Mouse (Mus musculus) C2C12 (cell line): ENCODE measurements around the gene Chst8.

ENCODE experiments used
- CEBPB ChIP-seq: IDR thresholded peaks from one replicate; pipeline ENCODE4 v1.6.1; 2011; ENCODE audit warnings: low read depth, mild to moderate bottlenecking, control low read depth, moderate library complexity
- CTCF ChIP-seq: IDR thresholded peaks from one replicate; pipeline ENCODE4 v1.5.1; 2011; ENCODE audit not compliant: control insufficient read depth, insufficient read depth, insufficient read length
- FOSL1 ChIP-seq: IDR thresholded peaks from one replicate; pipeline ENCODE4 v1.8.0; 2011; ENCODE audit warnings: mild to moderate bottlenecking, low read length; ENCODE audit not compliant: poor library complexity, insufficient read depth, severe bottlenecking
- MAX ChIP-seq: IDR thresholded peaks from one replicate; pipeline ENCODE4 v1.6.1; 2011; ENCODE audit warnings: mild to moderate bottlenecking, control low read depth
- MYOD1 ChIP-seq: IDR thresholded peaks from one replicate; pipeline ENCODE4 v1.6.1; 2011; ENCODE audit warnings: low read depth; ENCODE audit not compliant: control insufficient read depth, insufficient read length

- TF ChIP-seq CTCF (no peak), MYOD1 (no peak), MAX (no peak), CEBPB (no peak), FOSL1 (no peak)
These were observed 131.6 kb downstream of the Chst8 start for GRCm38 (mm10) chr7:34680771-34681421.
